Mouse (Mus musculus) forebrain, embryonic 16.5 days (tissue): ENCODE measurements around the gene Traf3ip1. TPM values are rescaled to one million over a fixed set of nuclear protein-coding genes. Genes with fewer than 3 reads are reported as not detected.
A peak's percentile ranks its signal among the peaks of the same experiment; 100 is the strongest.

Experiments used
- ATAC-seq: fragments of 200-750 bp; cut with Nextera tagmentation; 2 replicates; pipeline ENCODE4 v1.8.0; 2017; ENCODE audit warnings: mild to moderate bottlenecking, moderate library complexity
- H3K27ac ChIP-seq: fragments of 300-500 bp; sonication (generic); 2 replicates; pipeline ENCODE4 v1.5.1; 2014; ENCODE audit warnings: low read length, control low read depth
- H3K27me3 ChIP-seq: fragments of 300-500 bp; sonication (generic); replicated peaks from 2 replicates; pipeline ENCODE4 v1.6.1; 2014; ENCODE audit warnings: low read length; ENCODE audit not compliant: control insufficient read depth, insufficient read depth
- H3K36me3 ChIP-seq: fragments of 300-500 bp; sonication (generic); 2 replicates; pipeline ENCODE4 v1.6.1; 2014; ENCODE audit not compliant: control insufficient read depth, insufficient read depth
- H3K4me1 ChIP-seq: fragments of 300-500 bp; sonication (generic); replicated peaks from 2 replicates; pipeline ENCODE4 v1.6.1; 2014; ENCODE audit warnings: low read length; ENCODE audit not compliant: control insufficient read depth, insufficient read depth
- H3K4me2 ChIP-seq: fragments of 300-500 bp; sonication (generic); 2 replicates; pipeline ENCODE4 v1.6.1; 2014; ENCODE audit warnings: mild to moderate bottlenecking, low read length, control low read depth
- H3K4me3 ChIP-seq: fragments of 300-500 bp; sonication (generic); replicated peaks from 2 replicates; pipeline ENCODE4 v1.5.1; 2014; ENCODE audit warnings: mild to moderate bottlenecking, low read length, control low read depth
- H3K9ac ChIP-seq: fragments of 300-500 bp; sonication (generic); replicated peaks from 2 replicates; pipeline ENCODE4 v1.6.1; 2014; ENCODE audit warnings: low read depth, low read length, control low read depth
- H3K9me3 ChIP-seq: fragments of 300-500 bp; sonication (generic); 2 replicates; pipeline ENCODE4 v1.6.1; 2016; ENCODE audit warnings: low read length; ENCODE audit not compliant: control insufficient read depth
- WGBS: fragments of 180-500 bp; shearing (Covaris S2); extraction: QIAGEN DNeasy Blood & Tissue Kit; methylation state at CpG from one replicate; pipeline ENCODE4 v1.1.7; 2014; 5-methylcytosine and 5-hydroxymethylcytosine counted together
- polyA plus RNA-seq: library from polyadenylated mRNA; unstranded; fragments of >200 nt; fragmentation: Nextera tagmentation; extraction: Ambion mirVana; gene quantifications from 2 replicates; pipeline ENCODE4 v1.2.1, GENCODE M21; 2015

Gene Traf3ip1
- polyA plus RNA-seq, 1 experiment from 2014 or later = 13.2 TPM

DNA sequence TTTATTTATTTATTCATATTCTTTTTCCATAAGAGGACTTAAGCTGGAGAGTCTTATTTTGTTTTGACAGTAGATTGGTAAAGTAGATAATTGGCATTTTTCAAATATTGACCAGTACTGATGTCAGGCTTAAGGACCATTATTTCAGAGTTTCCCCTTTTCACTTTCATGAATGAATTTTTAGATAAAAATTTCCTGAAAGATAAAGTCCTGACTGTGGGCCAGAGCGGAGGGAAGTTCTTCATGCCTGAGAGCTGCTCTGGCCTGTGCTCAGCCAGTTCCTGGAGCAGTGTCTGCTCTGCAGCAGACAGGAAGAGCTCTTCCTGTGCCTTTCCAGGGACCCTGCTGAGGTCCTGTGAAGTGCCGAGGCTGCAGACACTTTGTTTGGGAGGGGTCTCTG is 62.7 kb downstream of the Traf3ip1 start:
- no peak for ATAC-seq
- 82% methylated on average over 2 of the region's 2 CpGs for WGBS

GRCm38 (mm10) chr1:91561226-91561625 is 66.8 kb downstream of the Traf3ip1 start:
- no peak overlapping the region for H3K4me2 ChIP-seq
- WGBS = 70% methylated on average over 6 of the region's 6 CpGs
- no peaks in the 10 kb centered on the region for H3K4me1 ChIP-seq
- H3K27me3 ChIP-seq = no peaks in the 10 kb centered on the region
- H3K9me3 ChIP-seq = no peaks in the 10 kb centered on the region
- H3K4me3 ChIP-seq = no peak overlapping the region
- H3K36me3 ChIP-seq = 0 out of 2 replicates have a peak, but pooled peaks cover 6% of the 10 kb centered on the region
- ATAC-seq = no peak
- no peak overlapping the region for H3K9ac ChIP-seq
- H3K27ac ChIP-seq = no peak overlapping the region

More for the DNA sequence above, 62.7 kb downstream of the Traf3ip1 start:
- H3K4me3 ChIP-seq = no peak overlapping the region
- no peaks in the 10 kb centered on the region for H3K27me3 ChIP-seq
- peaks cover 16% of the 10 kb centered on the region for H3K36me3 ChIP-seq
- H3K9ac ChIP-seq = no peak overlapping the region
- no peaks in the 10 kb centered on the region for H3K4me1 ChIP-seq
- no peak overlapping the region for H3K27ac ChIP-seq
- no peaks in the 10 kb centered on the region for H3K9me3 ChIP-seq
- no peak overlapping the region for H3K4me2 ChIP-seq

DNA sequence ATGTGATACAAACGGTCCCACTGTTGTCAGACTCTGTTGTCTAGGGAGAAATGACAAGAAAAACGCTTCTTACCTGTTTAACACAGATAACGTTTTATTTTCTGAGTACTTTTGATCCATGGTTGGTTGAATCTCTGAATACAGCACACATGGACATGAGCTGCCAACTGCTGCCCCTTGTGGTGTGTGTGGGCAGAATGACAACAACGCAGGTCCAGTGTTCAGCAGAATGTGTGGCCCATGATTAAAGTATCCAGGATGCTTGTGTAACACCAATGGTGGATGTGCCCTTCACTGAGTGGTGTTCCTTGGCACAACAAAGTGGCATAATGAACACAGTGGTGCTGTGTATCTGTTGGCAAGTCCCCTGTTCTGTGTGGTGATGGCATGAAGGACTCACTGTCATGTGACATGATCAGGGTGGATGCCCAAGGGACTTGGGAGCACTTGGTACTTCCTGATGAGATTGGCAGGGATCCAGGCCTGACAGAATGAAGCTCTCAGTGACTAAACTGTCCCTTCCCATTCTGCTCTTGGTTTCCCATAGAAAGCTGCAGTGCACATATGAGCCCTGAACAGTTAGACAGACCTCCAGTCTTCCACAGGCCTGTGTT is 68.6 kb downstream of the Traf3ip1 start:
- no peak overlapping the region for H3K9ac ChIP-seq
- H3K9me3 ChIP-seq = no peaks in the 10 kb centered on the region
- no peaks in the 10 kb centered on the region for H3K4me1 ChIP-seq
- H3K27ac ChIP-seq = no peak overlapping the region
- no peak overlapping the region for H3K4me3 ChIP-seq
- WGBS = 86% methylated on average over 4 of the region's 4 CpGs
- H3K4me2 ChIP-seq = no peak overlapping the region
- H3K36me3 ChIP-seq = 0 out of 2 replicates have a peak, but pooled peaks cover 4% of the 10 kb centered on the region
- no peaks in the 10 kb centered on the region for H3K27me3 ChIP-seq
- no peak for ATAC-seq

DNA sequence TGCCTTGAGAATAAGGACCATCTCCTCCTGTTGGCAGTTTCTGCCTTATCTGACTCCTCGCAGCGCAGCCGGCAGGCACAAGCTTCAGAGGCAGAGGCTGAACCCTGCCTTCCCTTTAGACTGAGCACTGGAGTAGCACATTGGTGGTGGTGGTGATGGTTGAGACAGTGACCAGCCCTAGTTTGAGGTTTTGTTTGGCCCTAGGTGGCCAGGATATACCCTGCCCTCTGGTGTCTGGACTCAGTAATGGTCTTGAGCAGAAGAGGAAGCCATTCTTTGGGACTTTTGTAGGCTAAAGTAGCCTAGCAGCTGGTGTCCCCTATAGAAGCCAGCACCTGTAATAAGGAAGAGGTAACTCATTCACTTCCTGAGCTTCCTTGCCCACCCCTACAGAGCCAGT is 69.6 kb downstream of the Traf3ip1 start:
- Histone ChIP-seq H3K9ac (no peak overlapping the region), H3K4me3 (no peak overlapping the region), H3K9me3 (no peaks in the 10 kb centered on the region), H3K27me3 (no peaks in the 10 kb centered on the region), H3K36me3 (0 out of 2 replicates have a peak, but pooled peaks cover 4% of the 10 kb centered on the region), H3K4me2 (no peak overlapping the region), H3K27ac (no peak overlapping the region), H3K4me1 (no peaks in the 10 kb centered on the region)
- no peak for ATAC-seq
- WGBS = 82% methylated on average over 3 of the region's 3 CpGs

GRCm38 (mm10) chr1:91564598-91564997 is 70.2 kb downstream of the Traf3ip1 start:
- Histone ChIP-seq H3K36me3 (0 out of 2 replicates have a peak, but pooled peaks cover 3% of the 10 kb centered on the region), H3K4me1 (no peaks in the 10 kb centered on the region), H3K4me2 (no peak overlapping the region), H3K27me3 (no peaks in the 10 kb centered on the region), H3K9ac (no peak overlapping the region), H3K9me3 (no peaks in the 10 kb centered on the region), H3K27ac (no peak overlapping the region), H3K4me3 (no peak overlapping the region)
- WGBS = 71% methylated on average over 6 of the region's 6 CpGs
- no peak for ATAC-seq

- Histone ChIP-seq H3K27ac (no peak overlapping the region), H3K4me1 (no peaks in the 10 kb centered on the region), H3K36me3 (no peaks in the 10 kb centered on the region), H3K4me3 (no peak overlapping the region), H3K9ac (no peak overlapping the region), H3K27me3 (no peaks in the 10 kb centered on the region), H3K4me2 (no peak overlapping the region), H3K9me3 (no peaks in the 10 kb centered on the region)
- no peak for ATAC-seq
- 81% methylated on average over 2 of the region's 2 CpGs for WGBS
Measured at GRCm38 (mm10) chr1:91567269-91567668, 72.8 kb downstream of the Traf3ip1 start.

- H3K4me3 ChIP-seq = no peak overlapping the region
- H3K9ac ChIP-seq = no peak overlapping the region
- H3K27me3 ChIP-seq = no peaks in the 10 kb centered on the region
- H3K4me1 ChIP-seq = no peaks in the 10 kb centered on the region
- no peak overlapping the region for H3K4me2 ChIP-seq
- H3K36me3 ChIP-seq = no peaks in the 10 kb centered on the region
- no peaks in the 10 kb centered on the region for H3K9me3 ChIP-seq
- no peak overlapping the region for H3K27ac ChIP-seq
- 86% methylated on average over 10 of the region's 10 CpGs for WGBS
- no peak for ATAC-seq
Measured at GRCm38 (mm10) chr1:91572458-91572857, 78.0 kb downstream of the Traf3ip1 start.

- Histone ChIP-seq H3K27me3 (no peaks in the 10 kb centered on the region), H3K4me2 (no peak overlapping the region), H3K9ac (no peak overlapping the region), H3K4me1 (no peaks in the 10 kb centered on the region), H3K9me3 (no peaks in the 10 kb centered on the region), H3K4me3 (no peak overlapping the region), H3K36me3 (no peaks in the 10 kb centered on the region), H3K27ac (no peak overlapping the region)
- 72% methylated on average over 3 of the region's 3 CpGs for WGBS
- peak; percentile 64 for ATAC-seq
Measured at GRCm38 (mm10) chr1:91574208-91574607, 79.8 kb downstream of the Traf3ip1 start.

- ATAC-seq = no peak
- Histone ChIP-seq H3K4me1 (no peaks in the 10 kb centered on the region), H3K9me3 (no peaks in the 10 kb centered on the region), H3K9ac (no peak overlapping the region), H3K4me3 (no peak overlapping the region), H3K27ac (no peak overlapping the region), H3K27me3 (no peaks in the 10 kb centered on the region), H3K4me2 (no peak overlapping the region), H3K36me3 (no peaks in the 10 kb centered on the region)
- WGBS = 76% methylated on average over 7 of the region's 7 CpGs
Measured at GRCm38 (mm10) chr1:91577883-91578517, 83.6 kb downstream of the Traf3ip1 start.
